Mouse (Mus musculus) left cerebral cortex, adult 11 months (tissue): ENCODE measurements around the gene Olfr1176.

ENCODE experiments used
- DNase-seq: peaks from one replicate; pipeline ENCODE4 v3.0.0; 2022; ENCODE audit warnings: low spot score

Gene Olfr1176

DNA sequence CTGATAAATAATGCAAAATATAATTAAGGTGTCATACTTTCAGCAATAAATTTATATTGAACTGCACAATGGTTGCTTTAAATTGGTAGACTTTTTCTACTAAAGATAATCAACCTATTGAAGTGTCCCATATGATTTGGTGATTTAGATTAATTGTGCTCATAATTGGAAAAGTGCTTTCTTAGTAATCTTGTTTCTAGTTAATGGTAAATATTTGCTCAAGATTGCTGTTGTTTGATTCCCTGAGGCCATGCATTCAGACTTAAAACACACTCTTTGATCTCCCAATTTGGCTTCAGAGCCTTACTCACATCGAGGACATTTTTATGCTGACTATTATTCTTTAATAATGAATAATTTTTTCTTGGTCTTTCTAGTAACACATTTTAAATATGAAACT is at the start of gene Olfr1176:
Gene Olfr1176 (plus strand): TSS at position 301 of the 400 bp plus-strand sequence.
- DNase-seq, result no peak

DNA sequence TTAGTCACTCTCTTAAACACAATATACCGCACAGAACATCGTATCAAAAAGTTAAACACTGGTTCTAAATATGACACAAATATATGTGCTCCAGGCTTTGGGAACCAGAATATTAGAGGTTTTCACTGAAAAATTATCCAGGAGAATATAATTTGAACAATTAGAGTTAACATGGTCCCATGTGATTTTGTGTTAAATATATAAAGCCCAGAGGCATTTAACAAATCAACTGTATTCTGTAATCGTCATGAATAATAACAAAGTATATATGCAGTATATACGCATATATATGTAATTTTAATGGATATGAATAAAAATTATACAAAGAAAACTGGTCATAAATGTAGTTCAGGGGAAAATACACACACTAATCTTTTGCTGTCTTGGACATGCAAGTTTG is 21.5 kb upstream of the Olfr1176 start, which contains the start of gene Olfr1174-ps:
Gene Olfr1174-ps (minus strand): TSS at position 101 of the 400 bp plus-strand sequence.
- DNase-seq, result no peak

DNA sequence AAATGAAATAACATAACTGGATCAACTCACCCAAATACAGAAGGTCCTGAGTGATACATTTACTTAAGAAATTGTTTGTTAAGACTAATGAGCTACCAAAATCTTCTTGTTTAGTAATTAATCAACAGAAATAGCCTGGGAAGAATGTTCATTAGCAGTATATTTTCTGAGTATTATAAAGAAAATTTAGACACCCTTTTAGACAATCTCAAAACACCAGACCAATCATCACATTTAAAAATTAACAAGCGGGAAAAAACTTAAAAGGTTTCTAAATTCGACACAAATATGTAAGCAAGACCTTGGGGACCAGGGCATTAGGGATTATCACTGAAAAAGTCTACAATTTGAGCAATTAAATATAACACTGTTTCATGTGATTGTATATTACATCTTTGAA is 9.4 kb upstream of the Olfr1176 start, which contains the start of gene Olfr1175-ps:
Gene Olfr1175-ps (minus strand): TSS at position 101 of the 400 bp plus-strand sequence.
- DNase-seq, result no peak

DNA sequence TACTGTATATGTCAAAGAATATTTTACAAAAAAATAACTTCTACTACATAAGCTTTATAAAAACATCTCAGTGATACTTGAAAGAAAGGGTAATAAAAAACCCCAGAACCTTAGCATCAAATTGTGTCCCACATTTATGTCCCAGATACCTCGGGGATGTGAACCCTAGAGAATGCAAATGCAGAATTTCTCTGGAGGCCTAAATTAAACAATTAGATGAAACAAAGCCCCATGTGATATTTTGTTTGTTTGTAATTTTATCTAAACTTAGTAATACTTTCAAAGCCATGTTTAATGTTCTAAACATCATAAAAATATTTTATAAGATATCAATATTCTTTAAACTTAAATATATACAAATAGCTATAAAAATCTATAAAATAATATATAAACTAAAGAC is 9.9 kb downstream of the Olfr1176 start, which contains the start of gene Olfr1177-ps:
Gene Olfr1177-ps (minus strand): TSS at position 101 of the 400 bp plus-strand sequence.
- DNase-seq, result no peak

DNA sequence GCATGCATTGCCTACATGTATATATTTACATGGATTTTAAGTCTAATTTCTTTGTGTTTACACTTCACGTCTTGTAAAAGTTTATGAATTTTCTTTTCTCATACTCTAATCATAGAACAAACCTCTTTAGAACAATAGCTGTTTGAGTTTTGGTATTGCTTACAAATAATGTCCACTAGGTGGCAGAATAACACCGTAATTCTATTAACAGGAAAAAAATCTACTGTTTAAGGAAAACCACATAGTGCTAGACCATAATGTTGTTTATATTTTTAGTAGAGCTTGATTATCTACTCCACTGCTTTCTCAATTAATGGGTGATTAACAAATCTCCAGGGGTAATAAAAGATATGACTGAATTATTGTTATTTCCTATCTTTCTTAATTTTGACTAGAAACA is 19.8 kb downstream of the Olfr1176 start:
- no peak for DNase-seq

DNA sequence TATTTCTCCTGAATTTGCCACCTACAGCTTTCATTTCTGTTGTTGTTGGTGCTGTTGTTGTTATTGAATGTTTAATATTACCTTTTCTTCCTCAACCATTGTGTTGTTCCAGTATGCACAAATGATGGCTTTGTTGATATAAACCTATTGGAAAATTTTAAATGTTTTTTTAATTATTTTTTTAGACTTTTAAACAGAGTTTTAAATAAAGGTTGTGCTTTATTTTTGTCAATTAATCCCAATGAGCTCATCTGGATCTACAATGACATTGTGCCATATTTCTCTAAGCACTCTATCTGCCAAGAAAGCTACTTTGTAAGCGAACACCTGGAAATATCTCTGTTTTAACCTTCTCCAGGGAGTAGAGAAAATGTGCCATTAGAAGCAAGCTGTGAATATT is 50.2 kb downstream of the Olfr1176 start, which contains the start of gene Olfr1178:
Gene Olfr1178 (plus strand): TSS at position 301 of the 400 bp plus-strand sequence.
- no peak for DNase-seq
